Mouse (Mus musculus): ENCODE measurements at regions not wholly inside any gene's neighbourhood (a gene's known extent, or its start where the extent isn't known, plus 50 kb on each side); places are given as distances from the start of the nearest gene placed in this dataset.

DNA sequence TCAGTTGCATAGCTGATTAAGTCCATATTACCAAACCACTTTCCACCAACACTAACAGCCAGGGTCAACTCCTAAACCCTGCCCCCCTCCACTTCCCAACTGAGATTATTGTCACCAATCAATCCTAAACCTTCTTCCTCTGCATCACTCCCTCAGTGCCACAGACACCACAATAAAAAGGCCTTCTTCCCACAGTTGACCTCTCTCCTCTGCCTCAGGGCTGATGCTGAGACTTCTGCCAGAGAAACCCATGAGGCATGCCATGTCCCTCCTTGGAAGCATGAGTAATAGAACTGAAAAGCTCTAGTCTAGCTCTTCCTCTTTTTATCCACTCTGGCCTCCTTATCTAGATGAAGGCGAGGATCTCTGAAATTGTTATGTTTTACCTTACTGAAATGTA lies 300.0 kb upstream of the Clec14a start:
- Histone ChIP-seq H3K27me3 (no peaks in the 10 kb centered on the region), H3K4me2 (replicated peaks) (no peak overlapping the region), H3K4me3 (replicated peaks) (no peak overlapping the region), H3K9me3 (replicated peaks) (no peaks in the 10 kb centered on the region), H3K27ac (replicated peaks) (no peak overlapping the region), H3K9ac (no peak overlapping the region), H3K36me3 (no peaks in the 10 kb centered on the region), H3K4me1 (no peaks in the 10 kb centered on the region)
- ATAC-seq (ENCODE audit: insufficient number of reproducible peaks, low FRiP score, low TSS enrichment, low read depth), result no peak
- WGBS, result 88% methylated on average over 1 of the region's 1 CpGs

DNA sequence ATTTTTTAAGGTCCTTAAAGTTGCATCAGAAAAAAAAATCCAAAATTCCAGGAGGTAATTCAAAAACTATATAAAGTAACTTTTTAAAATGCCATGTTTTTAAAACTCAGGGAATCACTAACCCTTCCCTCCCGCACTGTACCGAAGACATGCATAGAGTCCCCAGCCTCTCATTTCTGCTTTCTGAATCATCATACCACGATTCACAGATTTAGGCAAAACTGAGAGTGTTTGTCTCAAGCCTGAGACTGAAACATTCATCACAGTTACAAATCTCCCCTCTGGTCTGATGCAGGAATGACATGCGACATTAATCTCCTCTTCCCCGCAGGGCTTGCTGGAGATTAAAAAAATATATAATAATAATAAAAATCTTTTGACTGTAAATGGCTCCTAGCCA lies 291.8 kb upstream of the Clec14a start:
- Histone ChIP-seq H3K27me3 (no peaks in the 10 kb centered on the region), H3K4me1 (no peaks in the 10 kb centered on the region), H3K27ac (replicated peaks) (no peak overlapping the region), H3K4me2 (replicated peaks) (no peak overlapping the region), H3K9ac (no peak overlapping the region), H3K36me3 (no peaks in the 10 kb centered on the region), H3K9me3 (replicated peaks) (no peaks in the 10 kb centered on the region), H3K4me3 (replicated peaks) (no peak overlapping the region)
- no peak for ATAC-seq (ENCODE audit: insufficient number of reproducible peaks, low FRiP score, low TSS enrichment, low read depth)
- WGBS, result 63% methylated on average over 5 of the region's 5 CpGs

DNA sequence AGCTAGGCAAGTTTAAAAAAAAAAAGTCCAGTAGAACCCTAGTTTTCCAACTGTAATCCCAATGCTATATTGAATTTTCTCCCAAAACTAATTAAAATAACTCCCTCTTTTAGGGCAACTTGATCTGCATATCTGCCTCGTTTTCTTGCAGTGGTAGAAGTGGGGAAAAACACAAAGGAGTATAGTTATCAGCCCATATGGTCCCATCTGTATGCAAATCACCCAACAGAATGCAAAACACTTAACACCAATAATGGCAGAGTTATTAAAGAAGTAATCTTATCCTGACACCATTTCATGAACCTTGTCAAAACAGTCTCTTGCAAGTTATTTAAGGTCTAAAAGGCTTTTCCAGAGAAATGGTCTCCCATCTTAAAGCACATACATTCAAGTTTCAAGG lies 290.7 kb upstream of the Clec14a start:
- 56% methylated on average over 1 of the region's 1 CpGs for WGBS
- Histone ChIP-seq H3K4me1 (no peaks in the 10 kb centered on the region), H3K9me3 (replicated peaks) (no peaks in the 10 kb centered on the region), H3K4me3 (replicated peaks) (no peak overlapping the region), H3K27ac (replicated peaks) (no peak overlapping the region), H3K9ac (no peak overlapping the region), H3K27me3 (no peaks in the 10 kb centered on the region), H3K4me2 (replicated peaks) (no peak overlapping the region), H3K36me3 (no peaks in the 10 kb centered on the region)
- ATAC-seq (ENCODE audit: insufficient number of reproducible peaks, low FRiP score, low TSS enrichment, low read depth), result no peak

DNA sequence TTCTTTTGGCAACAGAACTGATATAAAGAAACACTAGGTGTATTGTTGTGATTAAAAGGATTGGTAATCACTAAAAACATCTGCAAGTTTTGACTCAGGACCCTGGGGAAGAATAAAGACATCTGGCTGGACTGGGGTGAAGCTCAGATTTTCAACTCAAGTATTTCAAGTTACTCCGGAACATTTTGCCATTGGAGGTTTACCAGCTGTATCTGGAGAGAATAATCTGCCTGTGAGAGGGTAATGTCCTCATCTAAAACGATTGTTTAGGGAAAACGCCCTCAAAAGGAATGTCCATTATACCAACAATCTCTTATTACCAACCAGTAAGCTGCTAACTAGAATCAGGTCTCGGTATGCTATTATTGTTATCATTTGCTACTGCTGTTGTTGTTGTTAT lies 288.2 kb upstream of the Clec14a start:
- H3K36me3 ChIP-seq, result no peaks in the 10 kb centered on the region
- WGBS, result 36% methylated on average over 4 of the region's 4 CpGs

DNA sequence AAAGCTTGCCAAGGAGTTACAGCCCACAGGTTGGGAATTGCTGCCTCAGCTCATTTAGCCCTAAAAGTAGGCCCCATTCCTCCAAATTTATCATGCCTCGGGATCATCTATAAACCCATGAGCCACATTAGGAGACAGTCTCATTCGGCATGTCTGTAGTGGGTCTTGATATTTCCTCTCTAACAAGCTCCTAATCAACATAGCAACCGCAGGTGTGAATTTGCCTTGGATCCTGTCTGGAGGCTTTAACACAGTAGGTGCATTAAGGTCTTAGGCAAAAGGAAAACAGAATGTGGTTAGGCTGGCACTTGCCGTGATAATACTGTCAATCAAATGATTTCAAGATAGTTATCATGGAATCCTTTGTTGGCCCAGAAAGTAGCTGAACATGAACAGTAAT lies 287.7 kb upstream of the Clec14a start:
- Histone ChIP-seq H3K4me1 (no peaks in the 10 kb centered on the region), H3K9ac (no peak overlapping the region), H3K4me2 (replicated peaks) (no peak overlapping the region), H3K4me3 (replicated peaks) (no peak overlapping the region), H3K27ac (replicated peaks) (no peak overlapping the region), H3K27me3 (no peaks in the 10 kb centered on the region), H3K36me3 (no peaks in the 10 kb centered on the region), H3K9me3 (replicated peaks) (no peaks in the 10 kb centered on the region)
- ATAC-seq (ENCODE audit: insufficient number of reproducible peaks, low FRiP score, low TSS enrichment, low read depth), result no peak
- 62% methylated on average over 4 of the region's 4 CpGs for WGBS

More for the DNA sequence above, 288.2 kb upstream of the Clec14a start:
- Histone ChIP-seq H3K9ac (no peak overlapping the region), H3K27me3 (no peaks in the 10 kb centered on the region), H3K27ac (replicated peaks) (no peak overlapping the region), H3K4me3 (replicated peaks) (no peak overlapping the region), H3K4me1 (no peaks in the 10 kb centered on the region), H3K4me2 (replicated peaks) (no peak overlapping the region), H3K9me3 (replicated peaks) (no peaks in the 10 kb centered on the region)
- no peak for ATAC-seq (ENCODE audit: insufficient number of reproducible peaks, low FRiP score, low TSS enrichment, low read depth)

DNA sequence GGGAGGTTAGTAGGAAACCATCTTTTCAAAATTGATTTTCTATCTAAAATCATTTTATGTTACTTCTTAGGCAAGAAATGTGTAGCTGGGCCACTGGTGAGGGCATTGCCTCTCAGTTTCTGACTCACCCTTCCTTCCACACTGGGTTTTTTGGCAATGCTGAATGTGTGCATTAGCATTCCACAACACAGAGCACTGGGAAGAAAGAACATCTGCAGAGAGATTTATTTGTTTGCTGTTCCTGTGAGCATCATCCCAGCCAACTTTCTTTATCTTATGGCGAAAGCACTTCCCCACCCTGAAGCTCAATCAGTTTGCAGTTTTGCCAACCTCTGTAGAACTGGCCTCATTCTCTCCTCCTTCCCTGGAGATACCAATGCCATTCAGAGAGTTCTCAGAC lies 287.0 kb upstream of the Clec14a start:
- WGBS, result 55% methylated on average over 1 of the region's 1 CpGs
- no peak for ATAC-seq (ENCODE audit: insufficient number of reproducible peaks, low FRiP score, low TSS enrichment, low read depth)
- H3K9me3 ChIP-seq (replicated peaks), result no peaks in the 10 kb centered on the region
- H3K27ac ChIP-seq (replicated peaks), result no peak overlapping the region
- no peak overlapping the region for H3K4me3 ChIP-seq (replicated peaks)
- H3K4me2 ChIP-seq (replicated peaks), result no peak overlapping the region
- H3K27me3 ChIP-seq, result no peaks in the 10 kb centered on the region
- H3K36me3 ChIP-seq, result no peaks in the 10 kb centered on the region
- H3K4me1 ChIP-seq, result no peaks in the 10 kb centered on the region
- no peak overlapping the region for H3K9ac ChIP-seq

DNA sequence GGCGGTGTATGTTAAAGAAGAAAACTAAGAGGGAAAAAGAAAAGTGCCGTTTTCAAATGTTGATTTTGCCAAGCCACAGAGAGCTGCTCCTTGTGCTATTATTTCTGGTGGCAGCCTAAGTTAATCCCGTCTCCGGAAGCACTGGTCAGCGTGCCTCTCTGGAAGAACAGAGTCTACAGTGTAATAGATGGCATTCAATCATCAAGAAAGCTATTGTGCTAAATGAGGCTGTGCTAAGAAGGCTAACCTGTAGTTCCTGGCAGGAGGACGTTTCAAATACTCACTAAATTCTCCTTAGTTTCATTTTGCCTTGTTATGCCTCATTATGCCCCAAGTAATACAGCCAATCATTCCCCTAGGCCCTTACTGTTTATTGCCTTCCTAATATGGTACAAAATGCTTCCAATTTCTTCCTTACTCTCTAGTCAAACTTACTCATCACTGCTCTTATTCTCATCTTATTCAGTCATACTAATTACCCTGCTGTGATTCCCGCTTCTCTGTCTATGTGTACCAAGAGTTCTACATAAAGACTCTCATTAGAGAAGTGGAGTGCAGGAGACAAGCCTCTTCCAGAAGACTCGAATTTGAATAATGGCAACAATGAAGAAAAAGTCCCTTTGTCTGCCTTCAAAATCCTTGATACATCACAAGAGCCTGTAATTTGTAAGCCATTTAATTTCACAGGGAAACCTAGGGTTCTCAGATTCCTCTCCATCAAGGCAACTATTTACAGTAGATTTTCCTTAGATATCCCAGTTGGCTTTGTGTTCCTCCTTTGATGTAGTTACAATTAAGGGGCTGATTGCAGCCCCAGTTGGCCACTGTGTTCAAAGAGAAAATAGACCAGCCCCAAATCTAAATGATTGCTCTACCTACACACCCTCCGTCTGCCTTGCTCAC lies 282.0 kb upstream of the Clec14a start:
- H3K4me2 ChIP-seq (replicated peaks), result 0 out of 2 replicates have a peak overlapping the region, but pooled peaks have one; percentile 21
- ATAC-seq (ENCODE audit: insufficient number of reproducible peaks, low FRiP score, low TSS enrichment, low read depth), result no peak
- no peak overlapping the region for H3K27ac ChIP-seq (replicated peaks)
- H3K36me3 ChIP-seq, result no peaks in the 10 kb centered on the region
- no peak overlapping the region for H3K9ac ChIP-seq
- H3K27me3 ChIP-seq, result no peaks in the 10 kb centered on the region
- H3K4me3 ChIP-seq (replicated peaks), result no peak overlapping the region
- 23% methylated on average over 9 of the region's 9 CpGs for WGBS
- H3K9me3 ChIP-seq (replicated peaks), result no peaks in the 10 kb centered on the region
- no peaks in the 10 kb centered on the region for H3K4me1 ChIP-seq

DNA sequence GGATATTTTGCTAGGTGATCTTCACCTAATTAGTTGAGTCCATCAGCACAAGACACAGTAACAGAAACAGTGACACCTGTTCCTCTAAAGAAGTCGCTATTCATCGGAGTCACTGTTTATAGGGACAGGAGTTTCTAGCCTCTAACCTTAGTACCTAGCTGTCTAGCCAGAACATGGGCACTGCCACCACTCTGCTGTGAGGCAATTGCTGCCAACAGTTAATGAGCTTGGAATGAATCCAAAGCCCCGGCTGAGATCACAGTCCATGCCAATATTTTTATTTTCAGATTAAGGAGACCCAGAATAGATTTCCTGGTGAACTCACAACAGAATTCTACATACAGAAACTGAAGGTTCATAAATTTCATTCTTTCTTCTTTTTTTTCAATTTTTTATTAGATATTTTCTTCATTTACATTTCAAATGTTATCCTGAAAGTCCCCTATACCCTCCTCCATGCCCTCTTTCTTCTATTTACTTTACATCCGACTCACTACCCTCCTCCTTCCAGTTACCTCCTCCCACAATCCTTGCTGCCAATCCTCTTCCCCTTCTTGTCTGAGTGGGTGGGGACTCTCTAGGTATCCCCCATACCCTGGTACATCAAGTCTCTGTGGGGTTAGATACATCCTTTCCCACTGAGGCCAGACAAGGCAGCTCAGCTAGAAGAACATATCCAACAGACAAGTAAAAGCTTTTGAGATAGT lies 276.9 kb upstream of the Clec14a start:
- Histone ChIP-seq H3K9ac (no peak overlapping the region), H3K9me3 (replicated peaks) (no peaks in the 10 kb centered on the region), H3K4me2 (replicated peaks) (no peak overlapping the region), H3K4me1 (no peaks in the 10 kb centered on the region), H3K36me3 (no peaks in the 10 kb centered on the region), H3K27ac (replicated peaks) (no peak overlapping the region), H3K4me3 (replicated peaks) (no peak overlapping the region), H3K27me3 (no peaks in the 10 kb centered on the region)
- 75% methylated on average over 4 of the region's 4 CpGs for WGBS
- no peak for ATAC-seq (ENCODE audit: insufficient number of reproducible peaks, low FRiP score, low TSS enrichment, low read depth)

DNA sequence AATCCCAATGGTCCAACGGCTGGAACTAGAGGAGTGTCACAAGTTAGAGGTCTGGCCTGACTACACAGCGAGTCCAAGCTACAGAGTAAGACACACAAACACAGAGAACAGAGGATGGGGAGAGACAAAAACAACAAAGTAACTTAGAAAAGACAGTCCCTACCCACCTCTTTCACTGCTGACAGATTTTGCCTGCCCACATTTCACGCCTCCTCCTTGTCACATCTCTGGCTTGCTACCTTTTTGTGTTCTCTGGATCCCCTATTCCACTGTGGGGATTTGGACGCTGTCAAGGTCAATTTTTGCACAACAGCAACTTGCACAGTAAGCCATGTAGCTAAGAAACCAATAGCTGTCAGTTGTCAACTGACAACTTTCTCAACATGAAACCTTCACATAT lies 275.8 kb upstream of the Clec14a start:
- H3K4me3 ChIP-seq (replicated peaks), result no peak overlapping the region
- 77% methylated on average over 4 of the region's 4 CpGs for WGBS

DNA sequence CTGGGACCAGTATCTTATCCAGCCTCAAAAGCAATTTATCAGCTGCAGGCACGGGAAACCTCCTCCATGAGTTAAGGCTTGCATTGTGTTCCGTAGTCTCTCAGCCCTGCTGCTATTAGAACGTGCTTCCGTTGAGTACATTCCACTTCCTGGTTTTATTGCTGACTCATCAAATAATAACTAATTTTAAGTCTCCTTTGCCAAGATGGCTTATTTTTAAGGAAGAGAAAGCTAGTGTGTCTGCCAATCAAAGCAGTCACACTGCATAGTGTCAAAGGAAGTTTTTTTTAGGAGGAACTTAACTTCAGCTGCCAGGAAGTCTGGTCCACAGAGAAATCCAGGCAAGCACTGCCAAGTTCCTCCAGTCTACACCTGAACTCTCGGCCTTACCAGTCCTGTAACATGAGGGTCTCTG lies 269.2 kb upstream of the Clec14a start:
- H3K9me3 ChIP-seq (replicated peaks), result no peaks in the 10 kb centered on the region
- H3K4me1 ChIP-seq, result no peaks in the 10 kb centered on the region
- no peak overlapping the region for H3K4me2 ChIP-seq (replicated peaks)
- H3K27me3 ChIP-seq, result no peaks in the 10 kb centered on the region
- ATAC-seq (ENCODE audit: insufficient number of reproducible peaks, low FRiP score, low TSS enrichment, low read depth), result no peak
- H3K27ac ChIP-seq (replicated peaks), result no peak overlapping the region
- H3K4me3 ChIP-seq (replicated peaks), result no peak overlapping the region
- H3K9ac ChIP-seq, result no peak overlapping the region
- H3K36me3 ChIP-seq, result no peaks in the 10 kb centered on the region
- WGBS, result 35% methylated on average over 5 of the region's 5 CpGs

More for the DNA sequence above, 275.8 kb upstream of the Clec14a start:
- H3K36me3 ChIP-seq, result no peaks in the 10 kb centered on the region
- no peaks in the 10 kb centered on the region for H3K4me1 ChIP-seq
- ATAC-seq (ENCODE audit: insufficient number of reproducible peaks, low FRiP score, low TSS enrichment, low read depth), result no peak
- H3K27me3 ChIP-seq, result no peaks in the 10 kb centered on the region
- no peak overlapping the region for H3K27ac ChIP-seq (replicated peaks)
- H3K9ac ChIP-seq, result no peak overlapping the region
- H3K4me2 ChIP-seq (replicated peaks), result no peak overlapping the region
- H3K9me3 ChIP-seq (replicated peaks), result no peaks in the 10 kb centered on the region

DNA sequence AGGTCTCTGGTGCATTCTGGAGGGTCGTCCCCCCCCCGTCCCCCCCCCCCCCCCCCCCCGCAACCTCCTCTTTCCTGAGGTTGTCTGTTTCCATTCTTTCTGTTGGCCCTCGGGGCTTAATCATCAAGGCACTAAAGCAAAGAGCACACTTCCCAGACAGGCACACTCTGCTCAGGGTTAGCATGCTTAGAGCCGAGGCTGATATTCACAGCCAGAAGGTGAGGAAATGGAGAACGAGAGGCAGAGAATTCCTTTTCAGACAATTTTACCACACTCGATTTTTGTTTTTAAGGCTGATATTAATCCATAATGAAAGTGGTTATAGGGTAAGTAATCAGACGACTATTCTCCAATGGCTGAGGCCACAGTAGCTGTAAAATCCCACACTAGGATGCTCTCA lies 268.7 kb upstream of the Clec14a start:
- Histone ChIP-seq H3K36me3 (no peaks in the 10 kb centered on the region), H3K4me2 (replicated peaks) (no peak overlapping the region), H3K4me1 (no peaks in the 10 kb centered on the region), H3K9me3 (replicated peaks) (no peaks in the 10 kb centered on the region), H3K27me3 (no peaks in the 10 kb centered on the region), H3K9ac (no peak overlapping the region), H3K4me3 (replicated peaks) (no peak overlapping the region), H3K27ac (replicated peaks) (no peak overlapping the region)
- 54% methylated on average over 5 of the region's 8 CpGs for WGBS
- no peak for ATAC-seq (ENCODE audit: insufficient number of reproducible peaks, low FRiP score, low TSS enrichment, low read depth)

Data from embryonic facial prominence, embryonic 15.5 days (tissue).